Mouse (Mus musculus) thymus, adult 2 months (tissue): ENCODE measurements at regions not wholly inside any gene's neighbourhood (a gene's known extent, or its start where the extent isn't known, plus 50 kb on each side); places are given as distances from the start of the nearest gene placed in this dataset.

Source experiments
- CTCF ChIP-seq: fragments of 200-500 bp; IDR thresholded peaks from 2 replicates; pipeline ENCODE4 v1.5.1; 2012; ENCODE audit warnings: mild to moderate bottlenecking, control low read depth, low read length, moderate library complexity, borderline replicate concordance; ENCODE audit not compliant: control insufficient read depth, poor library complexity, insufficient read depth; ENCODE audit errors: extremely low read depth
- POLR2A ChIP-seq: fragments of 200-500 bp; IDR thresholded peaks from 2 replicates; pipeline ENCODE4 v1.6.1; 2012; ENCODE audit warnings: mild to moderate bottlenecking, low read length, control low read depth, moderate library complexity; ENCODE audit not compliant: control insufficient read depth, poor library complexity, insufficient read depth; ENCODE audit errors: extremely low read depth

DNA sequence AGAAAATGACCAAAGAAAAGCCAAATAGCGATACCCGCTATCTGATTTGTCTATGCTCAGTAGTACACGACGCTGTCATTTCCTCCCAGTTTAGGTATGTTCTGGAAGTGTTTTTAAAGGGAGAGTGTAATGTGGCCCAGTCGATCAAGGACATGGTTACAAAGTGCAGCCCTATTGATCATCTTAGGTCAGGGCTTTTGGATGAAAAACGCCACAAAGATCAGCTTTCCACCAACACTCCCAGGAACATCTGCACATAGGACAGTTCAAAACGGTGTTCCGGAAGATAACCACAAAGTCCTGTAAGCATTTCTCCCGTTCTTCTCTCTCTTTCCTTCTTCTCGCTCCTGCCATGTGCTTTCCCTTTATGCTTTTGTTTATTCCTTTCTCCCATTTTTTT is 149.2 kb upstream of the Maf start:
- TF ChIP-seq CTCF, result no peak
- TF ChIP-seq POLR2A, result no peak
